ENCODE assay signal across 23 mouse cellular contexts in genomic region chr1:132345514-132345913, GRCm38 (mm10). TPM values are rescaled to one million over a fixed set of nuclear protein-coding genes. Genes with fewer than 3 reads are reported as not detected.
DNase-seq lines count a peak whose midpoint lies in the region; ATAC-seq lines count a peak whose summit lies in the region.
"Had no signal": no experiment of that assay in that cellular context is flagged by ENCODE, and none has a peak within 500 bp of the region (broad histone marks: within the 10 kb centered on the region; RNA-seq: fewer than 3 reads in every experiment).

No protein-coding gene starts in this region.

- H3K4me3 ChIP-seq in heart, embryonic 15.5 days, result no peak overlapping the region
- no peak overlapping the region for H3K4me3 ChIP-seq in stomach, embryonic 16.5 days (replicated peaks; ENCODE audit: low read length)
- H3K4me3 ChIP-seq: forebrain, embryonic 12.5 days; limb, embryonic 15.5 days; stomach, embryonic 15.5 days had no signal

- peak; percentile 96 for DNase-seq in heart, adult 11 months
- no peak for DNase-seq in heart, postnatal 14 days
- no peak for DNase-seq in heart, postnatal 4 days
- peak; percentile 42 for DNase-seq in lung, postnatal 10 days
- DNase-seq in lung, postnatal 36 days, result no peak
- no peak for DNase-seq in embryo, embryonic 10 days (ENCODE audit: low spot score)
- DNase-seq: cerebellum, adult 11 months; cerebellum, adult 9-11 months; left cerebral cortex, postnatal 4 days; lung, adult 18-20 months; lung, postnatal 14 days; midbrain, embryonic 14.5 days; right cerebral cortex, adult 18-20 months; thymus, adult 2 months; thymus, postnatal 4 days had no signal

- H3K27ac ChIP-seq in heart, embryonic 15.5 days, result peak overlapping the region; percentile 61
- H3K27ac ChIP-seq in stomach, embryonic 16.5 days (ENCODE audit: low read length), result peak overlapping the region; percentile 84

- no peaks in the 10 kb centered on the region for H3K27me3 ChIP-seq in heart, embryonic 15.5 days
- no peaks in the 10 kb centered on the region for H3K27me3 ChIP-seq in stomach, embryonic 16.5 days (ENCODE audit: control insufficient read depth, insufficient read depth, low read length)
- H3K27me3 ChIP-seq: forebrain, embryonic 12.5 days; limb, embryonic 15.5 days; Patski; stomach, embryonic 15.5 days had no signal

- H3K9ac ChIP-seq in heart, embryonic 15.5 days, result no peak overlapping the region
- H3K9ac ChIP-seq in stomach, embryonic 16.5 days (ENCODE audit: low read length), result no peak overlapping the region
- H3K9ac ChIP-seq: forebrain, embryonic 12.5 days; limb, embryonic 15.5 days; stomach, embryonic 15.5 days had no signal

- ATAC-seq in heart, embryonic 15.5 days (replicated peaks; ENCODE audit: insufficient number of reproducible peaks, insufficient read depth, low FRiP score, low read depth), result no peak
- no peak for ATAC-seq in stomach, embryonic 16.5 days (ENCODE audit: insufficient read depth, low FRiP score)

- no peaks in the 10 kb centered on the region for H3K9me3 ChIP-seq in heart, embryonic 15.5 days (replicated peaks)
- no peaks in the 10 kb centered on the region for H3K9me3 ChIP-seq in stomach, embryonic 16.5 days (replicated peaks; ENCODE audit: control insufficient read depth, low read length)
- H3K9me3 ChIP-seq: forebrain, embryonic 12.5 days; limb, embryonic 15.5 days; stomach, embryonic 15.5 days had no signal

- intact Hi-C loops in heart, postnatal 14 days (cut with DNase I), result no loop called here

- H3K36me3 ChIP-seq in heart, embryonic 15.5 days, result no peaks in the 10 kb centered on the region
- H3K36me3 ChIP-seq in stomach, embryonic 16.5 days (ENCODE audit: control insufficient read depth, insufficient read depth, low read length), result no peaks in the 10 kb centered on the region
- H3K36me3 ChIP-seq: forebrain, embryonic 12.5 days; limb, embryonic 15.5 days; stomach, embryonic 15.5 days had no signal

- 76% methylated on average over 4 of the region's 4 CpGs for WGBS in heart, embryonic 15.5 days
- 78% methylated on average over 4 of the region's 4 CpGs for WGBS in stomach, embryonic 16.5 days

- H3K4me1 ChIP-seq in heart, embryonic 15.5 days (replicated peaks), result peaks cover 22% of the 10 kb centered on the region; the same call in 1 of the 2 replicates
- H3K4me1 ChIP-seq in stomach, embryonic 16.5 days (ENCODE audit: control insufficient read depth, insufficient read depth, low read length), result peaks cover 12% of the 10 kb centered on the region; the same call in 1 of the 2 replicates
- H3K4me1 ChIP-seq: forebrain, embryonic 12.5 days; stomach, embryonic 15.5 days had no signal

- H3K4me2 ChIP-seq in heart, embryonic 15.5 days, result no peak overlapping the region
- H3K4me2 ChIP-seq in stomach, embryonic 16.5 days (ENCODE audit: low read depth, low read length), result no peak overlapping the region
- H3K4me2 ChIP-seq: forebrain, embryonic 12.5 days; limb, embryonic 15.5 days; stomach, embryonic 15.5 days had no signal

RNA-seq across cellular contexts. Expression of gene Nuak2, which starts 29.6 kb away (rescaled TPM):
- 1 to 10 TPM; 3.6 to 5.4 TPM for total RNA-seq in heart, postnatal 14 days (2021)
- 3.0 and 3.7 TPM in 2 replicates for polyA plus RNA-seq in heart, embryonic 15.5 days (2015; fragmentation: Nextera tagmentation; extraction: Ambion mirVana)
- 1 to 10 TPM; 5.3 to 5.8 TPM for total RNA-seq in heart, postnatal 4 days (2021)
- 6.8 and 6.9 TPM in 2 replicates for polyA plus RNA-seq in stomach, embryonic 16.5 days (2015; fragmentation: Nextera tagmentation; extraction: Ambion mirVana)

RNA-seq across cellular contexts. Expression of gene Tmcc2, which starts 45.6 kb away (rescaled TPM):
- total RNA-seq in heart, postnatal 14 days (2021), result 10 to 100 TPM; 14.8 to 15.4 TPM
- 12.9 and 18.8 TPM in 2 replicates for polyA plus RNA-seq in heart, embryonic 15.5 days (2015; fragmentation: Nextera tagmentation; extraction: Ambion mirVana)
- total RNA-seq in heart, postnatal 4 days (2021), result 10 to 100 TPM; 17.0 to 17.5 TPM
- 25.5 and 28.3 TPM in 2 replicates for polyA plus RNA-seq in stomach, embryonic 16.5 days (2015; fragmentation: Nextera tagmentation; extraction: Ambion mirVana)

RNA-seq across cellular contexts. Expression of gene Klhdc8a, which starts 47.1 kb away (rescaled TPM):
- total RNA-seq in heart, postnatal 14 days (2021), result 10 to 100 TPM; 23.6 to 29.0 TPM
- 0.33 and 0.68 TPM in 2 replicates for polyA plus RNA-seq in heart, embryonic 15.5 days (2015; fragmentation: Nextera tagmentation; extraction: Ambion mirVana)
- 1 to 10 TPM; 4.1 to 5.8 TPM for total RNA-seq in heart, postnatal 4 days (2021)
- 0.09 and 0.18 TPM in 2 replicates for polyA plus RNA-seq in stomach, embryonic 16.5 days (2015; fragmentation: Nextera tagmentation; extraction: Ambion mirVana)
- total RNA-seq: common myeloid progenitor, adult 5-6 weeks; megakaryocyte, adult 5-6 weeks had no signal

Comparison
In these comparisons a context has a peak if more than half of its experiments do, and no peak if none do; other contexts are left out.
1. DNase-seq: peak in heart, adult 11 months (single experiment) and lung, postnatal 10 days (single experiment); none in heart, postnatal 14 days (0 of 2), heart, postnatal 4 days (single experiment), lung, postnatal 36 days (single experiment) and embryo, embryonic 10 days (single experiment).